Mouse (Mus musculus): ENCODE results near the gene Olfr48.

Gene Olfr48

GRCm38 (mm10) chr2:89848105-89848504, at the start of gene Olfr48:
Olfr48 (minus strand) TSS chr2:89848205.
- DNase-seq (ENCODE audit: low read depth), result no peak

- no peak for DNase-seq (ENCODE audit: low read depth)
These were observed 30.1 kb upstream of the Olfr48 start, which contains the start of gene Olfr1257 for GRCm38 (mm10) chr2:89878137-89878536. Olfr1257 (plus strand) TSS chr2:89878437.

- DNase-seq (ENCODE audit: low read depth), result no peak
These were observed 1.2 kb upstream of the Olfr48 start for GRCm38 (mm10) chr2:89849230-89849629.

GRCm38 (mm10) chr2:89841455-89841854, 6.5 kb downstream of the Olfr48 start, which contains the start of gene Olfr1256:
Olfr1256 (minus strand) TSS chr2:89841555.
- DNase-seq (ENCODE audit: low read depth), result no peak

- no peak for DNase-seq (ENCODE audit: low read depth)
These were observed 27.8 kb downstream of the Olfr48 start for GRCm38 (mm10) chr2:89820216-89820615.

- no peak for DNase-seq (ENCODE audit: low read depth)
These were observed 36.3 kb downstream of the Olfr48 start, which contains the start of gene Olfr1255 for GRCm38 (mm10) chr2:89811751-89812150. Olfr1255 (plus strand) TSS chr2:89812051.

- no peak for DNase-seq (ENCODE audit: low read depth)
These were observed 37.3 kb downstream of the Olfr48 start for GRCm38 (mm10) chr2:89810751-89811150.

GRCm38 (mm10) chr2:89799583-89799982, 48.4 kb downstream of the Olfr48 start:
- no peak for DNase-seq (ENCODE audit: low read depth)

- no peak for DNase-seq (ENCODE audit: low read depth)
These were observed 54.5 kb downstream of the Olfr48 start, which contains the start of gene Olfr1254 for GRCm38 (mm10) chr2:89793519-89793918. Olfr1254 (minus strand) TSS chr2:89793619.

All from fibroblast of lung, adult 2 months (primary cell).